Mouse (Mus musculus): ENCODE measurements around the gene Atrnl1.

GRCm38 (mm10) chr19:58060199-58060853 lies 449.5 kb downstream of the Atrnl1 start:
- TF ChIP-seq CTCF (IDR thresholded peaks at IDR 0.05; ENCODE audit: extremely low read depth, insufficient read depth, low read length) (no peak), POLR2A (IDR thresholded peaks at IDR 0.05; ENCODE audit: extremely low read depth, insufficient read depth, low read length) (no peak)
